Mouse (Mus musculus) skeletal muscle tissue, adult 2 months (tissue): ENCODE data around the gene Gm20388.

ENCODE experiments used
- DNase-seq: peaks from one replicate; pipeline ENCODE4 v3.0.0-alpha.2; 2012; ENCODE audit warnings: low read depth, low spot score

Gene Gm20388

GRCm38 (mm10) chr8:121985673-121986072 lies 2075.0 kb downstream of the Gm20388 start:
- no peak for DNase-seq

- no peak for DNase-seq
Measured at GRCm38 (mm10) chr8:121987892-121988291, 2077.3 kb downstream of the Gm20388 start.

GRCm38 (mm10) chr8:121990506-121991255 lies 2080.0 kb downstream of the Gm20388 start:
- DNase-seq: no peak

DNA sequence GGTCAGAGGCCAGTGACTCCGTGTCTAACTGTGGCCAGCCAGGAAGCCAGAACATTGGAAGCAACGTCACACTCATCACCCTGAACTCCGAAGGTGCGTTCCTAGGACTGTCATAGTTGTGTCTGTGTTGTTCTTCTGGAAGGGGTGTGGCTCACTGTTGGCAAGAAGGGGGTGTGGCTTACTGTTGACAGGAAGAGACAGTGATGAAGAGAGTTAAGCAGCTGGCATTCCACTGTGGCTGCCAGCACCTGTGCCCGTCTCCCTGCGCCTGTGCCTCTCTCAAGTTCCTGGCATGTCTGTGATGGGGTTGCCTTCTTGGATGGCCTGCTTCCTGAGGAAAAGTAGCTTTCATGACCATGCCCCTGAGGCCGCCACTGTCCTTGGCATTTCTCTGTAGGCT lies 2081.0 kb downstream of the Gm20388 start:
- peak; percentile 75 for DNase-seq

GRCm38 (mm10) chr8:121992911-121993310 lies 2082.3 kb downstream of the Gm20388 start:
- no peak for DNase-seq

- DNase-seq: no peak
Measured at GRCm38 (mm10) chr8:121995112-121995511, 2084.5 kb downstream of the Gm20388 start.

DNA sequence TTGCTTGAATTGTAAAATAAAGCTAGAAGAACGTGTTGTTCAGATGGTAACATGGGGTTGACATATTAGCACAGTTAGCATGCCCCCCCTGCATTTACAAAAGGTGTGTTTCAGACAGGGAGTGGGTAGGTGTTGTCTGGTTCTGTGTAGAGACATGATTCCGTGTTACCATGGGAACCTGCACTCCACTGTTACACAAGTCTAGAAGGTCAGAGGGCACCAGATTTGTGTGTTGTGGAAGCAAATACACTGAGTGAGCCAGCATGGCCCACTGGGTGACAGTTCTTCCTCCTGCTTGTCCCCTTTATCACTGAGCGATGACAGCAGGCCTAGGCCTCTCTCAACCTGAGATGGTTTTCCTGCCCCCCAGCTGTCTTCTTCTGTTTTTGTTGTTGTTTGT lies 2085.3 kb downstream of the Gm20388 start:
- no peak for DNase-seq

DNA sequence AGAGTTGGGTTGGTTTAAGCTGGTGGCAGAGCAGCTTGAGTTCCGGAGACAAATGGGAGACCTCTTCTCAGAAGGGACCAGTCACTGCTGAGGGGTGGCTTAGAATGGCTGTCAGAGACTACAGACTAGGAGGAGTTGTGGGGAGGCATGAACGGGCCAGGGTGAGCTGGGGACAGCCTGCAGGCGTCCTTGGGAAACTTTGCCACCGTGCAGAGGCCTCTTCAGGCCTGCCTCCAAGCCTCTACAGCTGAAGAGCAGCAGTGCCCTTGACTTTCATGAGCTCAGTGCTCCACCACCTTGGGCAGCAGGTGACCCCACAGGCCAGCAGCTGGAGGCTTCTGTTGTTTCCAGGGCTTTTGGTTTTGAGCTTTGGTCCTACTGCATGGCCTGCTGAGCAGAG lies 2088.0 kb downstream of the Gm20388 start:
- DNase-seq: no peak

- DNase-seq: no peak
Measured at GRCm38 (mm10) chr8:121999211-121999610, 2088.6 kb downstream of the Gm20388 start.

GRCm38 (mm10) chr8:122001339-122002115 lies 2090.9 kb downstream of the Gm20388 start:
- DNase-seq: no peak

- DNase-seq: no peak
Measured at GRCm38 (mm10) chr8:122003646-122004045, 2093.0 kb downstream of the Gm20388 start.

DNA sequence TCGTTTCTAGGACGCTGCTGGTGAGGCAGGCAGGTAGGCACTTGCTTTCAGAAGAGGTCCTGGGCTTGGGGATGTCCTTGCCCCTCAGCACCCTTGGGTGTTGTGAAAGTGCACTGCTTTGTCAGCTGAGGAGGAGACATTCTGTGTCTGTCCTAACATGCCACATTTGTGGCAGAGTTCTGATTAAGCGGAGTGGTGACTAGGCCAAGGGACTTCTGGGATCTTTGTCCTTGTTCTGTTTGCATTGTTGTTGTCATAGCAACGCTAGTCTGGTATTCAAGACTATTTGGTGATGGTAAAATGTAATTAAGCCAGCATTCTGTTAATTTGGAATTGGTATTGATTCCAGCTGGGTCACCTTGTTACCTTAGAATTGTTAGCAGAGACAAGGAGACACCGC lies 2093.5 kb downstream of the Gm20388 start:
- no peak for DNase-seq

DNA sequence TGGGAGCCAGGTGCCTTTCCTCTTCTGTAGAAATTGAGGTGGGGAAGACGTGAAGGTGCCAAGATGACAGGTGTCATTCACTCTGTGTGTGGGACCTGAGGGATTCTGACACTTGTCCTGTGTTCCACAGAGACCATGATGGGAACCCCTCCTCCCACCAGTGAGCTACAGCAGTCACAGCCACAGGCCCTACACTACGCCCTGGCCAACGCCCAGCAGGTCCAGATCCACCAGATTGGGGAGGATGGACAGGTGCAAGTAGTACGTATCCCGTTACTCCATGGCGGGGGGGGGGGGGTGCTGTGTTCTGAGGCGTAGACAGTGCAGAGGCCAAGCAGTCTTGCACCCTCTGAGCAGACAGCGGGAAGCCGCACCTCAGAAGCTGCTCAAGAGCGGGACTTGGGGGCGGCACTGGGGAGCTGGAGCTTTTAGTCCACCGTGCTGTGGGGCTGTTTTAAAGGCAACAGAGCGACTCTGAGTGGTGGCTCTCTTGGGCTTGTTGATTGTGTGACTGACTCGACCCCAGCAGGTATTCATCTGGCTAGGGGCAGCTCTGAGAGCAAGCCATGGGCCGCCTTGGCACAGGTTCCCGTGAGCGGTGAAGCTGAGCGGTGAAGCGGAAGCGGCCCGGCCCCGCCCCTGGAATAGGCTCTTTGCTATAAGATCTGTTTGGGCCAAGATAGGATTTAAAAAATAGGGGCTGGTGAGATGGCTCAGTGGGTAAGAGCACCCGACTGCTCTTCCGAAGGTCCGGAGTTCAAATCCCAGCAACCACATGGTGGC lies 2095.0 kb downstream of the Gm20388 start:
- peak; percentile 49 for DNase-seq

- DNase-seq: no peak
Measured at GRCm38 (mm10) chr8:122006688-122007484, 2096.2 kb downstream of the Gm20388 start.

GRCm38 (mm10) chr8:122008395-122008794 lies 2097.8 kb downstream of the Gm20388 start:
- no peak for DNase-seq

- no peak for DNase-seq
Measured at GRCm38 (mm10) chr8:122010638-122011037, 2100.0 kb downstream of the Gm20388 start.

DNA sequence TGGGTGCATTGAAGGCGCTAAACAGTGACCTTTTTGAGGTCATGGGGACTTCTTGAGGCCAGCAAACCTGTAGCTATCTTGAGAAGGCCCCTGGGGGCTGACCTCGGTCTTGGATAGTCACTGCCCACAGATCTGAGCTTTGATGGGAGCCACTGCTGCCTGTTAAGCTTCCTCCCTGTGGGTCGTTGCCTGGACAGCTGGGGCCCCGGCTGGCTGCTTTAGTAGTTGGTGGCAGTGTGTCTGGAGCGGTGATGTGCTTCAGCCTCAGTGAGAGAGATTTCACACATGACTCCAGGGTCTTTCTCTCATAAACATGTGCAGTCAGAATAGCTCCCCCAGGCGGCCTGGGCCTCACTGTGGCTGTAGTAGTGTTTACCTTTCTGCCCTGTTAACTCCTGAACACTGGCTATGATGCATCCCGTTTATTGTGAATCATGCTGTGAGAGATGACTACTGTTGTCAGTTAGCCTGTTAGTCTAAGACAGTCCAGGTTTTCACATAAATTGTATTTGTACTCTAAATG lies 2100.5 kb downstream of the Gm20388 start:
- no peak for DNase-seq

DNA sequence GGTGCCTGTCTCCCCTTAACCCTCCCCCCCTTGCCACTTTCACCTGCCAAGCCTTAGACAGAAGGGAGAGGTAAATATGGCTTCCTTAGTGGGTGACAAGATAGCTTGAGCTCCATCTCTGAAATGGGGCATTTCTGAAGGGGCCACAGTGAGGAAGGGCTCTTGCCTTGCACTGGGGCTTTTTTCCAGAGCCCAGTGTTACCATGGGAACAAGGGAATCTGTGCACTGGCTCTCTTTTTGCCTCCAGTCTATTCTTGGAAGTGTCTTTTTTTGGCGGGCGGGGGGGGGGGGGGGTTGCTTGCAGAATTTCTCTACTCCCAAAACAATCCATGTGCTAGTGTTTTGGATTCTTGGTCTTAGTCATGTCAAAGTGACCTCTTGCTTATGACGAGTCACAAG lies 2104.0 kb downstream of the Gm20388 start:
- DNase-seq: no peak

DNA sequence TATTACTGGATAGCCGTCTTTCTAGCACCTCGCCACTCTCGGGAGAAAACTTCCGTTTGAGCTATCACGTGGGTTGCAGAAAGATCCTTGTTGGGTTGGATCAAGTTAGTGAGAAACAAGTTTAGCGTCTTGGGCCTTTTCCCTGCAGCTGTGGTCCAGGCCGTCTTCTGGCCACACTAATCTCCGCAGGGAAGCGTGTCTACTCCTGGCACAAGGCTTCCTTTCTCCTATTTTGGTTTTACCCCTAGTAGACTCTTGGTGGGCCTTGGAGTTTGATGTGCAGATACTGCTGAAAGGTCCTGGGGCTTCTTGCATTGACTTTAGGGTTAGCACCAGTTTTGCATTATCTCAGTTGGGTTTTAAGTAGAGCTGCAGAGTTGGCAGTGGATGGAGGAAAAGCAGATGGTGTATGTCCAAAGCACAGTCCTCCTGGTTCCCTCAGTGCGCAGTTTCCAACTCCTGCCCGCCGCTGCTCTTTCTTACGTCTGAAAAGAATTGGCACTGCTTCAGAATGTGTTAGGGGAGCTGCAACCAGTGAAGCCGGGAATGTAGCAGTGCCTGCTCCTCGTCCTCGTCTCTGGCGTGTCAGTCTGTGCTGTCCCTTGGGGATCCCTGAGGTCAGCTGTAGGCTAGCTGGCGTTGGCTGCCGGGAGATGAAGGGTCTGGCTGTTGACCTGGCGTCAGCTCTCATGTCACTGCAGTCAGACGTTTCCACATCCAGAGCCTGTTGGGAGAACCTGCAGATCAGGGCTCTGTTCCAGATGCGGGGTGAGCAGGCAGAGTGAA lies 2107.6 kb downstream of the Gm20388 start:
- peak; percentile 72 for DNase-seq

- DNase-seq: no peak
Measured at GRCm38 (mm10) chr8:122019162-122019561, 2108.5 kb downstream of the Gm20388 start.
